Mouse (Mus musculus): ENCODE results near the gene Nckipsd.

The Nckipsd gene

DNA sequence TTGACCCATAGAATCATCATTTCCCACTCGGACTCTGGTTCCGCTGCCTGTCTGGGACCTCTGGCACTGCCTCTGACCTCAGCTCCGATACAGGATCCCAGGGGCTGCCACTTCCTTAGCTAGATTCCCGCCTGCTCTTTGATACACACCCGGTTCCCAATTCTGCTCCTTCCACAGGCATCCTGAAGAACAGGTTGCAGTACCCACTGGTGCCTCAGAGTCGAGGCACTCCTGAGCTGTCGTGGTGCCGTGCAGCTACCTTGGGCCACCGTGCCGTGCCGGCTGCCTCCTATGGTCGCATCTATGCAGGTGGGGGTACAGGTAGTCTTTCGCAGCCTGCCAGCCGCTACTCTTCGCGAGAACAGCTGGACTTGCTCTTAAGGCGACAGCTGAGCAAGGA is 40.3 kb downstream of the Nckipsd start:
- no peak for DNase-seq (ENCODE audit: low spot score in 2 of 2)

- no peak for DNase-seq (ENCODE audit: low spot score in 2 of 2)
Measured at GRCm38 (mm10) chr9:108852976-108853375, 44.8 kb downstream of the Nckipsd start, which contains the start of gene Slc26a6. Gene Slc26a6 (plus strand): TSS chr9:108853283.

DNA sequence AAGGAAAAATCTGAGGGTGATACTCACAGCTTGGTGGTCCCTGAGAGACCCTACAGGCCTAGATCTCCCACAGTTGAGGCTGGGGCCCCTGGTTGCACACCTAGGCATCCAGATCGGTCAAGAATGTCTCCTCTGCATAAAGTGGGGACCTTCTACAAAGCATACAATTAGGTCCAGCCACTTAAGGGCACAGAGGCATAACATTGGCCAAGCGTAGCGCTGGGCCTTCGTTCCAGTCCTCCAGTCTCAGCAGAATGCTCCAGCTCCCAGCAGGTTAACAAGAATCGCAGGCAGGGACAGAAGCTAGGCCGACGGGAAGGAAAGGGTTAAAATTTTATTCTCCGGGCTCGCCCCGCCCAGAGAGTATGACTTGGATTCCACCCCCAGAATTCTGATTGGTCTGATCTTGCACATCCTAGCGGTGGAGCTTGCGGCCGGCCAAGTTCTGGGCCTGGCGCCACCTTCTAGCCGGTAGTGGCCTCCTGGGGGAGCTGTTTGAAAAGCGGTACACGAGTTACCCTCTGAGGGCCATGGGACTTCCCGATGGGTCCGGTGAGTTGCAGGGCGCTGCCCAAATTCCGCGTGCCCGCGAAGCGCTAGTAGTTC is 45.6 kb downstream of the Nckipsd start:
- DNase-seq (ENCODE audit: low spot score in 2 of 2) = peak; percentile 83 to 94

- peak; percentile 69 to 85 for DNase-seq (ENCODE audit: low spot score in 2 of 2)
Measured at GRCm38 (mm10) chr9:108854241-108854696, 46.1 kb downstream of the Nckipsd start.

DNA sequence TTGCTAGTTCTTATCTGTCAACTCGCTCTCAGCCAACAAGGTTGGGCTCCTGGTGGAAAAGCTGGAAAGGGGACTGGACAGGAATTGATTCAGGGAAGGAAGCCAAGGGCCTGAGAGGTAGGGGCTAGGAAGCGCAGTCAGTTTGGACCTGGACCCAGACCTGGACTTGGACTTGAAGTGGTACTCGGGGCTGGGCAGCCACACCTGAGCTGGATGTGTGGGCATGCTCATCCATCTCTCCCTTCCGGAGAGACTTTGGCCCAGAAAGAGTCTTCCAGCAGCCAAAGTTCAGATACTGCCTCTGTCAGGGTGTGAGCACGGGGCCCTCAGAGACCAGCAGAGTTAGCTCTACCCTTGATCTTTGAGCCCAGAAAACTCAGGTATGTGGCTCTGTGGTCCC is 47.2 kb downstream of the Nckipsd start:
- no peak for DNase-seq (ENCODE audit: low spot score in 2 of 2)

DNA sequence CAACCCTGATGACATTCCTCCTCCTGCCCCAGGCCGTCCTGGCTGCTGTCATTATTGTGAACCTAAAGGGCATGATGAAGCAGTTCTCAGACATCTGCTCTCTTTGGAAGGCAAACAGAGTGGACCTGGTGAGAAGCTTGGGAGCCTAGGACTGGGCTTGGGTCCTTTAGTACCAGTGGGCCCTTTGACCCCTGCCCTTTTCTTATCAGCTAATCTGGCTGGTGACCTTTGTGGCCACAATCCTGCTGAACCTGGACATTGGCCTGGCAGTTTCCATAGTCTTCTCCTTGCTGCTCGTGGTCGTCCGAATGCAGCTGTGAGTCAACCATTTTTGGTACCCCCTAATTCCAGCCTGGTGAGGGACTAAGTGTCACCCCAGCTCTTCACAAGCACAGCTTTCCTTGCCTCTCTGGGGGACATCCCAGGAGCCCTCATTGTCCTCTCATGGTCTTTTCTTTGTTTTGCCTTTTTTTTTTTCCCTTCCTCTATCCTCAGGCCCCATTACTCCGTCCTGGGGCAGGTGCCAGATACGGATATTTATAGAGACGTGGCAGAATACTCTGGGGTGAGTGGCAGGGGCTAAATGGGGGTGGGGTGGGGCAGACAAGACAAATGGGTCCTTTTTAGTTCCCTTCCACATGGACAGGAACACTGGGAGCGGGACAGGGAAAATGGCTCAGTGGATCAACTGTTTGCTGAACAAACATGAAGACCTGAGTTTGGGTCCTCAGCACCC is 50.8 kb downstream of the Nckipsd start:
- no peak for DNase-seq (ENCODE audit: low spot score in 2 of 2)
